Mouse (Mus musculus): ENCODE measurements around the gene Ranbp1. TPM values are rescaled to one million over a fixed set of nuclear protein-coding genes. Genes with fewer than 3 reads are reported as not detected.
A peak's percentile ranks its signal among the peaks of the same experiment; 100 is the strongest.

The Ranbp1 gene
- total RNA-seq, 2 experiments from 2014 or later: 17.9 to 28.5 TPM

- no peak for TF ChIP-seq CTCF (IDR thresholded peaks at IDR 0.05)
- DNase-seq: no peak
- intact Hi-C loops (cut with DNase I): no loop called here
- no peak overlapping the region for H3K27ac ChIP-seq
- H3K4me3 ChIP-seq: peak overlapping the region; percentile 7; the same call in 1 of the 2 replicates
Observed at GRCm38 (mm10) chr16:18250828-18251790, 2.6 kb upstream of the Ranbp1 start.

GRCm38 (mm10) chr16:18250231-18250630 lies 1.7 kb upstream of the Ranbp1 start:
- intact Hi-C loops (cut with DNase I): no loop called here
- TF ChIP-seq CTCF (IDR thresholded peaks at IDR 0.05): no peak
- H3K27ac ChIP-seq: no peak overlapping the region
- DNase-seq: no peak
- H3K4me3 ChIP-seq: peak overlapping the region; percentile 93

GRCm38 (mm10) chr16:18249364-18249967 lies 934 bp upstream of the Ranbp1 start:
- peak overlapping the region; percentile 93 for H3K4me3 ChIP-seq
- intact Hi-C loops (cut with DNase I): loop anchor here (5.0 kb wide), 1 partner anchor 38 kb away; the partner anchor contains the start of gene Dgcr8
- H3K27ac ChIP-seq: peak overlapping the region; percentile 97
- no peak for TF ChIP-seq CTCF (IDR thresholded peaks at IDR 0.05)
- peak; percentile 60 for DNase-seq

- Histone ChIP-seq H3K27ac (peak overlapping the region; percentile 97), H3K4me3 (peak overlapping the region; percentile 93)
- intact Hi-C loops (cut with DNase I): loop anchor here (5.0 kb wide), 1 partner anchor 40 kb away; the partner anchor contains the start of gene Dgcr8
- TF ChIP-seq CTCF (IDR thresholded peaks at IDR 0.05): no peak
- no peak for DNase-seq
Observed at GRCm38 (mm10) chr16:18247521-18248399, 772 bp downstream of the Ranbp1 start.

- H3K4me3 ChIP-seq: no peak overlapping the region
- intact Hi-C loops (cut with DNase I): no loop called here
- no peak for TF ChIP-seq CTCF (IDR thresholded peaks at IDR 0.05)
Observed at GRCm38 (mm10) chr16:18241581-18241980, 7.0 kb downstream of the Ranbp1 start.

GRCm38 (mm10) chr16:18236676-18237501 lies 11.6 kb downstream of the Ranbp1 start:
- TF ChIP-seq CTCF (IDR thresholded peaks at IDR 0.05): no peak
- DNase-seq: no peak
- Histone ChIP-seq H3K4me3 (no peak overlapping the region), H3K27ac (peak overlapping the region; percentile 94; the same call in 1 of the 2 replicates)
- intact Hi-C loops (cut with DNase I): loop anchor here (10.0 kb wide), 1 partner anchor 322 kb away; the partner anchor contains the start of genes Ess2 and Gsc2

More at GRCm38 (mm10) chr16:18241581-18241980, 7.0 kb downstream of the Ranbp1 start:
- no peak for DNase-seq
- no peak overlapping the region for H3K27ac ChIP-seq

- peak; percentile 84 for DNase-seq
- H3K4me3 ChIP-seq: peak overlapping the region; percentile 95
- intact Hi-C loops (cut with DNase I): loop anchor here (10.0 kb wide), 1 partner anchor 321 kb away; the partner anchor contains the start of genes Ess2 and Gsc2
- TF ChIP-seq CTCF (IDR thresholded peaks at IDR 0.05): no peak
- peak overlapping the region; percentile 94 for H3K27ac ChIP-seq
Observed at GRCm38 (mm10) chr16:18235389-18236065, 13.0 kb downstream of the Ranbp1 start.

- DNase-seq: peak; percentile 90
- peak within 1 kb of the TSS; percentile 95 for H3K4me3 ChIP-seq
- intact Hi-C loops (cut with DNase I): loop anchor here (10.0 kb wide), 1 partner anchor 320 kb away; the partner anchor contains the start of genes Ess2 and Gsc2
- TF ChIP-seq CTCF (IDR thresholded peaks at IDR 0.05): no peak
- H3K27ac ChIP-seq: peak within 1 kb of the TSS; percentile 94
Observed at GRCm38 (mm10) chr16:18234671-18235388, 13.7 kb downstream of the Ranbp1 start, which contains the start of gene Zdhhc8. Zdhhc8 (minus strand) TSS chr16:18235136.

GRCm38 (mm10) chr16:18233919-18234670 lies 14.4 kb downstream of the Ranbp1 start:
- no peak for DNase-seq
- intact Hi-C loops (cut with DNase I): loop anchor here (10.0 kb wide), 1 partner anchor 319 kb away; the partner anchor contains the start of genes Ess2 and Gsc2
- no peak for TF ChIP-seq CTCF (IDR thresholded peaks at IDR 0.05)
- Histone ChIP-seq H3K4me3 (peak overlapping the region; percentile 95), H3K27ac (peak overlapping the region; percentile 94)

Measured in gastrocnemius, adult 2 months (tissue).